Mouse (Mus musculus) liver, adult 2 months (tissue): ENCODE measurements around the gene Zbtb18. TPM values are rescaled to one million over a fixed set of nuclear protein-coding genes. Genes with fewer than 3 reads are reported as not detected.

ENCODE experiments used
- DNase-seq: peaks from one replicate; pipeline ENCODE4 v3.0.0-alpha.2; 2011; ENCODE audit warnings: low read depth, low spot score; ENCODE audit errors: extremely low read depth
- H3K27ac ChIP-seq: fragments of 200-500 bp; replicated peaks from 2 replicates; pipeline ENCODE4 v1.5.1; 2012; ENCODE audit warnings: low read depth, mild to moderate bottlenecking, control low read depth, inconsistent platforms, low read length; ENCODE audit not compliant: insufficient read depth
- H3K27me3 ChIP-seq: fragments of 200-500 bp; 2 replicates; pipeline ENCODE4 v1.6.1; 2012; ENCODE audit warnings: mild to moderate bottlenecking, moderate library complexity, low read length, inconsistent platforms; ENCODE audit not compliant: control insufficient read depth, insufficient read depth
- H3K36me3 ChIP-seq: fragments of 200-500 bp; 2 replicates; pipeline ENCODE4 v1.6.1; 2012; ENCODE audit warnings: low read length, inconsistent platforms; ENCODE audit not compliant: control insufficient read depth, insufficient read depth
- H3K4me1 ChIP-seq: fragments of 200-500 bp; 2 replicates; pipeline ENCODE4 v1.6.1; 2011; ENCODE audit warnings: low read length; ENCODE audit not compliant: control insufficient read depth, insufficient read depth
- H3K4me3 ChIP-seq: fragments of 200-500 bp; 2 replicates; pipeline ENCODE4 v1.5.1; 2011; ENCODE audit warnings: low read depth, mild to moderate bottlenecking, control low read depth, low read length, moderate library complexity; ENCODE audit not compliant: insufficient read depth
- H3K79me2 ChIP-seq: fragments of 200-500 bp; 2 replicates; pipeline ENCODE4 v1.6.1; 2012; ENCODE audit warnings: inconsistent platforms, mild to moderate bottlenecking, low read length, moderate library complexity; ENCODE audit not compliant: control insufficient read depth, insufficient read depth
- H3K9ac ChIP-seq: fragments of 200-500 bp; 2 replicates; pipeline ENCODE4 v1.6.1; 2012; ENCODE audit warnings: low read depth, mild to moderate bottlenecking, control low read depth, inconsistent platforms, low read length
- CTCF ChIP-seq: fragments of 200-500 bp; IDR thresholded peaks from 2 replicates; pipeline ENCODE4 v1.5.1; 2011; ENCODE audit warnings: low read depth, low read length, control low read depth
- POLR2A ChIP-seq: fragments of 200-500 bp; IDR thresholded peaks from 2 replicates; pipeline ENCODE4 v1.6.1; 2011; ENCODE audit warnings: low read length, control low read depth; ENCODE audit not compliant: insufficient read depth; ENCODE audit errors: extremely low read depth
- WGBS: fragments of 180-500 bp; shearing (Covaris S2); methylation state at CpG from one replicate; pipeline ENCODE4 v1.1.7; 2018; 5-methylcytosine and 5-hydroxymethylcytosine counted together
- polyA plus RNA-seq: library from polyadenylated mRNA; depleted of rRNA; stranded (reverse); fragments of >200 nt; gene quantifications from 2 replicates; pipeline ENCODE4 v1.2.3, GENCODE M21; 2012; rRNA removed
- total RNA-seq: library from RNA; depleted of rRNA; stranded (reverse); fragments of >200 nt; gene quantifications from 2 replicates; pipeline ENCODE4 v1.2.3, GENCODE M21; 2014; rRNA removed

Gene Zbtb18
- 9.8 and 14.4 TPM in 2 replicates for total RNA-seq
- polyA plus RNA-seq, result 4.9 and 6.7 TPM in 2 replicates

DNA sequence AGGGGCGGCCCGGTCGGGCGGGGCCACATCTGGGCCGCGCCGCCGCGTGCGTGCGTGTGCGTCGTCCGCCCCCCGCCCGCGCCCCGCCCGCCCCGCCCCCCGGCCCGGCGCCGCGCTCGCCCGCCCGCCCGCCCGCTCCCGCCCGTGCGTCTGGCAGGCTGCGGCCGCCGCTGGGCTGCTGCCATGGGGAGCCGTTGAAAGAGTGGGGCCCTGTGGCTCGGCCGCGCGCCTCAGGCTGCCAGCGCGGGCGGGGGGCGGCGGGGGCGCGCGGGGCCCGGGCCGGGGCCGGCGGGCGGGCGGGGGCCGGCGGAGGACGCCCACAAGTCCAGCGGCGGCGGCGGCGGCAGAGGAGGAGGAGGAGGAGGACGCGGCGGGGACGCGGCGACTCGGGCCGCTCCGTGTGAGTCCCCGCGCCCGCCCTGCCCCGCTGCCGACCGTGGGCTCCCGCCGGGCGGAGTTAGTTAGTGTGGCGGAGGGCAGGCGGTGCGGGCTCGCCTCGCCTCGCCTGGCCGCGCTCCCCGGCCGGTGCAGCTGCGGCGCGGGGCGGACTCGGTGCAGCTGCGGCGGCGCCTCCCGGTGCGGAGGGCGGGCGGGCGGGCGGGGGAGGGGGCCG, at the start of gene Zbtb18:
Zbtb18 (plus strand) TSS at position 156 of the 613 bp plus-strand sequence.
- Histone ChIP-seq H3K4me3 (peak within 1 kb of the TSS; percentile 99), H3K27ac (peak within 1 kb of the TSS; percentile 94), H3K9ac (peak within 1 kb of the TSS; percentile 100), H3K27me3 (no peaks in the 10 kb centered on the region), H3K79me2 (no peaks in the 10 kb centered on the region; the same call in 1 of the 2 replicates), H3K36me3 (peaks cover 2% of the 10 kb centered on the region; the same call in 1 of the 2 replicates), H3K4me1 (peaks cover 10% of the 10 kb centered on the region)
- TF ChIP-seq POLR2A (no peak), CTCF (no peak)
- WGBS, result 0% methylated on average over 21 of the region's 106 CpGs
- DNase-seq, result no peak

DNA sequence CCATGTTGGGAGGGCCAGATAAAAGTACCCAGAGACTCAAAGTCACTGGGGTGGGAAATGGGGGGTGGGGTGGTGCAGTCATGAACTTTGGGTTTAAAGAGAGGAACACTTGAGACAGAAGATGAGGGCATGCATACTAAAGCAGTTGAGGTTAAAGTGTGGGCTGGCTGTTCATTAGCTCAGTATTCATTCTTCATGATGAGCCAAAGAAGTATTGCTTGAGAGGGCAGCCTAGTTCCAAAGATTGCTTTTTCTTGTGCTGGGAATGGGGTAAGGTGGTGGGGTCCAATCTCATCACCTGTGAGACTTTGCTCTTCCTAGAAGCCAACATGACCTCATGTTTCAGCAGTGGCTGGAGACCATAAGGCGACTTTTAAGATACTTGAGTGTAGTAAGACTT, 44.7 kb upstream of the Zbtb18 start:
- Histone ChIP-seq H3K36me3 (no peaks in the 10 kb centered on the region), H3K27me3 (no peaks in the 10 kb centered on the region), H3K79me2 (no peaks in the 10 kb centered on the region), H3K27ac (no peak overlapping the region), H3K4me3 (no peak overlapping the region), H3K4me1 (no peaks in the 10 kb centered on the region), H3K9ac (no peak overlapping the region)
- TF ChIP-seq CTCF, result no peak
- no peak for TF ChIP-seq POLR2A
- DNase-seq, result no peak
- WGBS, result 66% methylated on average over 1 of the region's 1 CpGs

DNA sequence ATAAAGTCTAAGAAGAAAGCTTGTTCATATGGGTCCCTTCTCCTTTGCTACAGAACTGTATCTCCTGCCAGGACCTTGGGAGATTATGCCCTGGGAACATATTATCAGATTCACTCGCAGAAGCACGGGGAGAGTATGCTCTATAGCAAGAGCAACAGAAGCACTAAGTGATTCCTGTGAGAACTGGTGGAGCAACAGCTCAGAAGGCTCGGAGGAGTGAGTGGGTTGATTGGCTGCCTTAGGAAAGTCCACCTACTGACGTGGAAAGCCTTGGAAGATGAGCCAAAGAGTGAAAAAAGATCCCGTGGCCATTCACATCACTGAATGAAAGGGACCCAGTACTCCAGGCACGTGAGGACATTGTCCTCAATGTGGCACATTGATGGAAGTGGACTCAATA, 37.0 kb upstream of the Zbtb18 start:
- H3K4me1 ChIP-seq, result no peaks in the 10 kb centered on the region
- WGBS, result 78% methylated on average over 6 of the region's 6 CpGs
- no peak overlapping the region for H3K27ac ChIP-seq
- no peaks in the 10 kb centered on the region for H3K36me3 ChIP-seq
- no peaks in the 10 kb centered on the region for H3K27me3 ChIP-seq
- no peak overlapping the region for H3K4me3 ChIP-seq
- DNase-seq, result no peak
- TF ChIP-seq CTCF (no peak), POLR2A (no peak)
- no peaks in the 10 kb centered on the region for H3K79me2 ChIP-seq
- no peak overlapping the region for H3K9ac ChIP-seq

DNA sequence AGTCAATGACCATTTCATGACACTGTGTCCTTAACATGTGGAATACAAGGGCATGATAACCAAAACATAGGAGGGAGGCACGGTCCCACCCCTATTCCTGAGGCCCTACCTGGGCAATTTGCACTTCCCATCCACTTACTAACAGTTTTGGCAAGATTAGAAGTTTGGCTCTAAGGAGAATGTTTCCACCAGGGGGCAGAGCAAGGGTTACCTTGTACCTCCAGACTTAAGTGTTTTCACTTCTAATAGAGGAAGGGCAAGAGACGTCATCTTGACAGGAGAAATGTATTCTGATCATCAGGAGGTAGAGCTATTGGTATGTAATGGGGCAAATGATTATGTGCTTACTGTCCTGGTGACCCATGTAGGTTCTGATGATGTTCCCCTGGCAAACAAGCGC, 33.5 kb upstream of the Zbtb18 start:
- H3K4me1 ChIP-seq, result no peaks in the 10 kb centered on the region
- H3K9ac ChIP-seq, result no peak overlapping the region
- H3K79me2 ChIP-seq, result no peaks in the 10 kb centered on the region
- WGBS, result 56% methylated on average over 3 of the region's 3 CpGs
- no peaks in the 10 kb centered on the region for H3K27me3 ChIP-seq
- H3K36me3 ChIP-seq, result no peaks in the 10 kb centered on the region
- peak; percentile 67 for DNase-seq
- H3K4me3 ChIP-seq, result no peak overlapping the region
- TF ChIP-seq CTCF (peak; percentile 22; the same call in 1 of the 2 replicates), POLR2A (no peak)
- no peak overlapping the region for H3K27ac ChIP-seq

DNA sequence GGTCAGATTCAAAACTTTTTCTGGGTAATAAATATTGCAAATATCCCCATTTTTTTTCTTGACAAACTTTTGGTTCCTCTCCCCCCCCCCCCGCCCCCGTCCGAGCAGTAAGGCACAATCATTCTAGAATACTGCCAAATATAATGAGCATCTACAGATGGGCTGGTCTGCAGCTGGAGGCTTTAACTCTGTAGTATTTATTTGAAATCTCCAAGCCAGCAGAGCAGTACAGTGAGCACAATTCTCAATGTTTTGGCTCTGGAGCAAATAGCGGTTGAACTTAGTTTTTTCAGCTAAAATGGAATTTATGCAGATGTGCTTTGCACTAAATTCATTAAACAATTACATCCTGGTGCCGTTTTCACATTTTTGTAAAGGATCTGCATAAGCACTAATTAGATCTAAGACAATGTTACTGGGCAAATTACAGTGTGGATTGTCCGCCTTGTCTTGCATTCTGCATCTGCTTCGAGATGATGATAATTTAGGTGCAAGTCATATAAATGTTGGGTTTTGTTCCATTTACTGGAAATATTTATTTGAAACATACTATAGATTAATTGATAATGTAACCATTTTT, 31.3 kb upstream of the Zbtb18 start:
- DNase-seq, result no peak
- no peak overlapping the region for H3K9ac ChIP-seq
- no peak overlapping the region for H3K27ac ChIP-seq
- WGBS, result 82% methylated on average over 7 of the region's 7 CpGs
- no peaks in the 10 kb centered on the region for H3K27me3 ChIP-seq
- TF ChIP-seq CTCF, result no peak
- TF ChIP-seq POLR2A, result no peak
- no peak overlapping the region for H3K4me3 ChIP-seq
- H3K4me1 ChIP-seq, result no peaks in the 10 kb centered on the region
- H3K79me2 ChIP-seq, result no peaks in the 10 kb centered on the region
- H3K36me3 ChIP-seq, result no peaks in the 10 kb centered on the region

DNA sequence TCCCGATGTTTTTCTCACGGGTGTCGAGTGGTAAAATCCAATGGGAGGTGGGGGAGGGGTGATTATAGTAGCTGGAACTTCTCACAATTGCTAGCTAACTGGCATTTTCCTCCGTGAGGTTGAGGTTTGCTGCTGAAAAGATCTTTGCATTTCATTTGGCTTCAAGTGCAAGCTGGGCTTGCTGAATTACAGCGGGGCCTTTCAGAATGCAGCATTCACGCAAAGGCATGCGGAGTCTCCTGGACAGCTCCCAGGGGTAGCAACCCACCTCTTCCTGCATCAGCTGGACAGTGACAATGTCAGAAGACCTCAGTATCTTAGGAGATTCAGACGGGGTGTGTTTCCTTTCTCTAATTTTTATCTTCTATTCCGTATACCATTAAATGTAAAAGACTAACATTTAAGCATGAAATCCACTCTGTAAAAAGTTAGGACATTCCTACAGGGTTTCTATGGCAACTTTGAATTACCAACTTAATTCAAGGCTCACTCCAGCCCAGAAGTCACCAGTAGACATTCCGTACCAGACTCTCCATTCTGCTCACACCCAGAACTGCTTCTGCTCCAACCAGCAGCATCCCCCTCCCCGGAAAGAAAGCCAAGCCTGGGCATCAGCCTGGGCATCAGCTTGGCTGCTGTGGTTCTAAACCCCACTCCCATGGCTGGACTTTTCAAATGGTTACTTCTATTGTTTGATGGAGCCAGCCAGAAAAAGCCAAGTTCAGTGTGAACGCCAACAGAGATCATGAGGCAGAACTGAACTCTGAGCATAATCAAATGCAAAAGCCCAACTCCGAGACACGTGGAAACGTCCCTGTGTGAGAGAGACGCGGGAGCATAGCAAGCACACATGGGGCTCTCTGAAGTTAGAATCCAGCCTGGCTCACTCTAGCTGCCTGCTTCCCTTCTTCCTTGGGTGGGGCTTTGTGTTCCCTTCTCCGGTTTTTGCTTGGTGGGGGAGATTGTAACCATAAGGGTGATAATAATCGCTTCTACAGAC, 30.5 kb upstream of the Zbtb18 start:
- H3K27ac ChIP-seq, result no peak overlapping the region
- TF ChIP-seq POLR2A (no peak), CTCF (no peak)
- no peaks in the 10 kb centered on the region for H3K27me3 ChIP-seq
- H3K4me1 ChIP-seq, result no peaks in the 10 kb centered on the region
- H3K36me3 ChIP-seq, result no peaks in the 10 kb centered on the region
- H3K79me2 ChIP-seq, result no peaks in the 10 kb centered on the region
- no peak overlapping the region for H3K9ac ChIP-seq
- no peak for DNase-seq
- WGBS, result 65% methylated on average over 19 of the region's 19 CpGs
- H3K4me3 ChIP-seq, result no peak overlapping the region
